Mouse (Mus musculus) erythroblast, embryonic 14.5 days (primary cell): ENCODE measurements around the gene C2.
"Not testable (repeated sequence)": the region's sequence is repeated elsewhere in the genome, so short reads cannot be mapped to it uniquely, and the experiment has no call there.

ENCODE experiments used
- GATA1 ChIP-seq: IDR thresholded peaks from 2 replicates; pipeline ENCODE4 v1.6.1; 2012; ENCODE audit warnings: low read length, inconsistent platforms, mixed read lengths
- TAL1 ChIP-seq: IDR thresholded peaks from 3 replicates; pipeline ENCODE4 v1.6.1; 2012; ENCODE audit warnings: low read length, inconsistent platforms, mixed read lengths

- not testable (repeated sequence) for TF ChIP-seq GATA1, TAL1
Measured at GRCm38 (mm10) chr17:34900826-34901225, 2.8 kb upstream of the C2 start.
